In genomic region chr9:78021256-78021655, GRCm38 (mm10) we compare ENCODE assay signal across 10 mouse cellular contexts. TPM values are rescaled to one million over a fixed set of nuclear protein-coding genes. Genes with fewer than 3 reads are reported as not detected.
DNase-seq lines count a peak whose midpoint lies in the region; ATAC-seq and TF ChIP-seq lines count a peak whose summit lies in the region.
"Had no signal": no experiment of that assay in that cellular context is flagged by ENCODE, and none has a peak within 500 bp of the region (broad histone marks: within the 10 kb centered on the region; RNA-seq: fewer than 3 reads in every experiment).

No protein-coding gene starts in this region.

- 33% methylated on average over 9 of the region's 9 CpGs for WGBS in lung, embryonic 14.5 days
- WGBS in lung, adult 2 months = 68% methylated on average over 9 of the region's 9 CpGs
- 43% methylated on average over 9 of the region's 9 CpGs for WGBS in stomach, embryonic 15.5 days

- no peak for TF ChIP-seq CTCF in lung, embryonic 14.5 days (IDR thresholded peaks at IDR 0.05; ENCODE audit: low read depth)
- TF ChIP-seq CTCF in lung, adult 2 months (IDR thresholded peaks at IDR 0.05; ENCODE audit: insufficient read depth, low read length) = no peak

- no peaks in the 10 kb centered on the region for H3K27me3 ChIP-seq in lung, embryonic 14.5 days (ENCODE audit: insufficient read depth, low read length)
- H3K27me3 ChIP-seq in stomach, embryonic 15.5 days (replicated peaks) = no peaks in the 10 kb centered on the region

- H3K4me2 ChIP-seq in lung, embryonic 14.5 days = no peak overlapping the region
- no peak overlapping the region for H3K4me2 ChIP-seq in stomach, embryonic 15.5 days

- H3K4me3 ChIP-seq in lung, embryonic 14.5 days (ENCODE audit: low read depth, low read length) = no peak overlapping the region
- no peak overlapping the region for H3K4me3 ChIP-seq in lung, adult 2 months (replicated peaks; ENCODE audit: extremely low read depth, low read depth, low read length)
- no peak overlapping the region for H3K4me3 ChIP-seq in stomach, embryonic 15.5 days (replicated peaks)

- TF ChIP-seq POLR2A in lung, adult 2 months (IDR thresholded peaks at IDR 0.05; ENCODE audit: borderline replicate concordance, extremely low read depth, low read depth, low read length) = no peak

- ATAC-seq in lung, embryonic 14.5 days (ENCODE audit: insufficient read depth) = peak; percentile 33; the same call in 1 of the 2 replicates
- ATAC-seq in stomach, embryonic 15.5 days (ENCODE audit: insufficient read depth, low FRiP score, low read depth) = no peak

- H3K4me1 ChIP-seq in lung, embryonic 14.5 days (ENCODE audit: insufficient read depth) = 0 out of 2 replicates have a peak, but pooled peaks cover 10% of the 10 kb centered on the region
- peaks cover 7% of the 10 kb centered on the region for H3K4me1 ChIP-seq in lung, adult 2 months (ENCODE audit: control insufficient read depth, insufficient read depth, low read length)
- H3K4me1 ChIP-seq in stomach, embryonic 15.5 days = peaks cover 13% of the 10 kb centered on the region

- no peak overlapping the region for H3K9ac ChIP-seq in lung, embryonic 14.5 days
- H3K9ac ChIP-seq in stomach, embryonic 15.5 days = no peak overlapping the region

- H3K9me3 ChIP-seq in lung, embryonic 14.5 days (ENCODE audit: low read depth, low read length) = no peaks in the 10 kb centered on the region
- no peaks in the 10 kb centered on the region for H3K9me3 ChIP-seq in stomach, embryonic 15.5 days

- peak overlapping the region; percentile 46; the same call in 1 of the 2 replicates for H3K27ac ChIP-seq in lung, embryonic 14.5 days (ENCODE audit: low read depth)
- peak overlapping the region; percentile 75 for H3K27ac ChIP-seq in stomach, embryonic 15.5 days

- peak; percentile 36 for DNase-seq in lung, embryonic 14.5 days
- DNase-seq in lung, adult 2 months = no peak
- DNase-seq in forelimb bud, embryonic 11.5 days (ENCODE audit: low read depth, low spot score) = peak; percentile 10
- DNase-seq in kidney, postnatal 36 days = peak; percentile 54 to 75
- no peak for DNase-seq in gastrocnemius, postnatal 10 days
- no peak for DNase-seq in frontal cortex, postnatal 14 days (ENCODE audit: low spot score in 2 of 2)
- DNase-seq in cerebellum, adult 9-10 months = no peak
- DNase-seq: cerebellum, postnatal 10 days had no signal

- H3K36me3 ChIP-seq in lung, embryonic 14.5 days (ENCODE audit: insufficient read depth) = no peaks in the 10 kb centered on the region
- no peaks in the 10 kb centered on the region for H3K36me3 ChIP-seq in stomach, embryonic 15.5 days

RNA-seq across cellular contexts. Expression of gene Gcm1, which starts 30.5 kb away (rescaled TPM):
- 0.38 and 0.47 TPM in 2 replicates for polyA plus RNA-seq in lung, embryonic 14.5 days (2014; fragmentation: Nextera tagmentation; extraction: Ambion mirVana)
- not detected in 2 replicates for polyA plus RNA-seq in lung, adult 2 months (2012; rRNA removed)
- not detected in 2 replicates for polyA plus RNA-seq in stomach, embryonic 15.5 days (2015; fragmentation: Nextera tagmentation; extraction: Ambion mirVana)
- total RNA-seq in gastrocnemius, postnatal 10 days (2021) = not detected
- total RNA-seq: megakaryocyte-erythroid progenitor cell, adult 5-6 weeks had no signal

Comparison
In these comparisons a context has a peak if more than half of its experiments do, and no peak if none do; other contexts are left out.
1. DNase-seq: peak in lung, embryonic 14.5 days (single experiment), forelimb bud, embryonic 11.5 days (single experiment) and kidney, postnatal 36 days (2 of 2); none in lung, adult 2 months (single experiment), gastrocnemius, postnatal 10 days (single experiment), frontal cortex, postnatal 14 days (0 of 2) and cerebellum, adult 9-10 months (single experiment).